ENCODE assay signal across 16 mouse cellular contexts in the genomic region with DNA sequence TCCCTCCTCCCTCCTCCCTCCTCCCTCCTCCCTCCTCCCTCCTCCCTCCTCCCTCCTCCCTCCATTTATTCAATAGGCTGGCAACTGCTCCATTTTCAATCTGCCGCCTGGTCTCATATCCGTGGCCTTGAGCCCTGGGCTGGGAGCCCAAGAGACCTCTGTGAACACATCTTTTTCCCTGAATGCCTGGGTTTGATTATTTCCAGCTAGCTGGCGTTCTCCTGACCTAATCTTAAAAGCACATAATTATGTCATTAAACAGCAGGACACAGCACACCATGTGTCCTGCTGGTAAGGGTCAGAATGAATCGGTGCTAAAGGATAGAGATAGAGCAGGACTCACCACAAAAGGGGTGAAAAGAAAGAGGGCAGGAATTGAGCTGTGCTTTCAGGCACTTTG. TPM values are rescaled to one million over a fixed set of nuclear protein-coding genes. Genes with fewer than 3 reads are reported as not detected.
DNase-seq lines count a peak whose midpoint lies in the region; TF ChIP-seq lines count a peak whose summit lies in the region.
"Had no signal": no experiment of that assay in that cellular context is flagged by ENCODE, and none has a peak within 500 bp of the region (broad histone marks: within the 10 kb centered on the region; RNA-seq: fewer than 3 reads in every experiment).

No protein-coding gene starts in this region.

- H3K27ac ChIP-seq in gastrocnemius, adult 2 months, result no peak overlapping the region
- peak overlapping the region; percentile 65 for H3K27ac ChIP-seq in embryonic fibroblast, embryonic 13.5 days (ENCODE audit: insufficient read depth, low read length)
- H3K27ac ChIP-seq: embryonic facial prominence, embryonic 15.5 days; limb, embryonic 12.5 days had no signal

- TF ChIP-seq POLR2A in embryonic fibroblast, embryonic 13.5 days (IDR thresholded peaks at IDR 0.05; ENCODE audit: low read depth, low read length), result no peak

- H3K4me3 ChIP-seq in gastrocnemius, adult 2 months, result no peak overlapping the region
- no peak overlapping the region for H3K4me3 ChIP-seq in embryonic fibroblast, embryonic 13.5 days (ENCODE audit: insufficient read depth, low read length)
- H3K4me3 ChIP-seq: embryonic facial prominence, embryonic 15.5 days; limb, embryonic 12.5 days had no signal

- no peak for TF ChIP-seq CTCF in gastrocnemius, adult 2 months (IDR thresholded peaks at IDR 0.05)
- TF ChIP-seq CTCF in embryonic fibroblast, embryonic 13.5 days (IDR thresholded peaks at IDR 0.05; ENCODE audit: borderline replicate concordance, insufficient read depth, low read length), result no peak

- H3K4me1 ChIP-seq in embryonic fibroblast, embryonic 13.5 days (ENCODE audit: control insufficient read depth, insufficient read depth, low read length), result peaks cover 7% of the 10 kb centered on the region; the same call in 1 of the 2 replicates

- peak; percentile 36 for DNase-seq in gastrocnemius, adult 2 months
- DNase-seq in gastrocnemius, postnatal 4 days (ENCODE audit: low spot score in 2 of 2), result no peak
- peak; percentile 16 for DNase-seq in ovary, postnatal 36 days (ENCODE audit: low spot score)
- no peak for DNase-seq in ovary, postnatal 10 days (ENCODE audit: low spot score)
- DNase-seq in testis, postnatal 14 days (ENCODE audit: low spot score), result peak; percentile 20
- no peak for DNase-seq in thymus, postnatal 10 days (ENCODE audit: low spot score in 2 of 2)
- DNase-seq: cerebellum, adult 18-20 months; kidney, adult 11 months; kidney, postnatal 25 days; layer of hippocampus, postnatal 36 days; lung, adult 2 months; spleen, adult 18-20 months had no signal

- intact Hi-C loops in gastrocnemius, adult 2 months (cut with DNase I), result no loop called here

RNA-seq across cellular contexts. Expression of gene Galnt17, which starts 59.2 kb away (rescaled TPM):
- total RNA-seq in gastrocnemius, adult 2 months (2021), result 1 to 10 TPM; 4.3 to 4.5 TPM
- 10 to 100 TPM; 28.2 to 31.5 TPM for total RNA-seq in gastrocnemius, postnatal 4 days (2021)
- 30.9 and 34.5 TPM in 2 replicates for polyA plus RNA-seq in embryonic fibroblast, embryonic 13.5 days (2011; ENCODE audit: insufficient read length, low read depth, missing spikeins)
- total RNA-seq: monocyte, adult 5-6 weeks had no signal

Comparison
In these comparisons a context has a peak if more than half of its experiments do, and no peak if none do; other contexts are left out.
1. DNase-seq: peak in gastrocnemius, adult 2 months (single experiment), ovary, postnatal 36 days (single experiment) and testis, postnatal 14 days (single experiment); none in gastrocnemius, postnatal 4 days (0 of 2), ovary, postnatal 10 days (single experiment) and thymus, postnatal 10 days (0 of 2).
2. RNA of gene Galnt17, which starts 59.2 kb away (total RNA-seq): 28.2 to 31.5 TPM in gastrocnemius, postnatal 4 days; 4.3 to 4.5 TPM in gastrocnemius, adult 2 months; every median in the first group is over 4 times any median in the second.